Comparison of ENCODE assay signal across 24 mouse cellular contexts in the genomic region with DNA sequence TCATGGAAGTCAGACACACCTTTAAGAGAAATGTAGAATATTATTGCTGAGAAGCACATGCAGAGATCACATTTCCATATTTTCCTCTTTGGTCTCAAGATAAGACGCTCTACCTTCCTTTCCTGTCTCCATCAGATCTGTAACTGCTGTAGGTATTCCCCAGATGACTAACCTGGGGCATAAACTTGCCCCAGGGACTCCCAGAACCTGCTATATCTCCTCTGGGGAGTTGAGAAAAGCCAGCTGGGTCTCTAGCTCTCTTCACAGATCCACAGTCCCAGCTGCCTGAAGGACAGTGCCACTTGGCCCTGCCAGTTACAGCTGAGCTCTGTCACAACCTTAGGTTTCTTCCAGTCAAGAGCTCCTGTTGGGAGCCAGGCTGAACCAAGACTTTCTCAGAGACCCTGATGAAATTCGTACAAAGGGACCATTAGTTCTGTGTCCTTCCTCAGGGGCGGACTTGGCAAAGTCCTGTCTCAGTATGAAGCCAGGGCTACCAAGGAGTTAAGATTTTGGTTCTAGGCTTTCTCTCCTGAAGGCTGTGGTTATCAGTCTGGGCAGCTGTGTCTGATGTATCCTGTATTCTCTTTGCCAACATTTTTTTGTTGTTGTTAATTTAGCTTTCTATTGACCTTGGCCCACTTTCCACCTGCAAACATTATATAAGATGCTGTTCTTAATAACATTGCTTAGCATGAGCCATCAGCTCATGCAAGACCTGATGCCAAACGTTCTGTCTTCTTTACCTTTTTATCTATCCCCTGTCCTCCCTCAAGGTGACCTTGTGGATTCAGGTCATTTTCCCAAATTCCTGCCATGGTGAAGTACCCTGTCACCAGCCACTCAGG. TPM values are rescaled to one million over a fixed set of nuclear protein-coding genes. Genes with fewer than 3 reads are reported as not detected.
A peak's percentile ranks its signal among the peaks of the same experiment; 100 is the strongest.
DNase-seq lines count a peak whose midpoint lies in the region; ATAC-seq and TF ChIP-seq lines count a peak whose summit lies in the region.
"Had no signal": no experiment of that assay in that cellular context is flagged by ENCODE, and none has a peak within 500 bp of the region (broad histone marks: within the 10 kb centered on the region; RNA-seq: fewer than 3 reads in every experiment).

No protein-coding gene starts in this region.

- no peak overlapping the region for H3K27ac ChIP-seq in liver, embryonic 16.5 days (ENCODE audit: low read length)
- H3K27ac ChIP-seq in lung, postnatal 0 days (ENCODE audit: low read length): no peak overlapping the region
- H3K27ac ChIP-seq: forebrain, embryonic 13.5 days; heart, embryonic 13.5 days; hindbrain, embryonic 15.5 days; neural tube, embryonic 12.5 days had no signal

- H3K4me1 ChIP-seq in liver, embryonic 16.5 days (ENCODE audit: control insufficient read depth, low read depth, low read length): peaks cover 5% of the 10 kb centered on the region
- H3K4me1 ChIP-seq in lung, postnatal 0 days (ENCODE audit: insufficient read depth, low read depth, low read length): no peaks in the 10 kb centered on the region
- H3K4me1 ChIP-seq: forebrain, embryonic 13.5 days; hindbrain, embryonic 15.5 days; neural tube, embryonic 12.5 days had no signal

- TF ChIP-seq EP300 in lung, postnatal 0 days (IDR thresholded peaks at IDR 0.05): no peak

- H3K27me3 ChIP-seq in liver, embryonic 16.5 days (ENCODE audit: control insufficient read depth, insufficient read depth, low read depth, low read length): no peaks in the 10 kb centered on the region
- no peaks in the 10 kb centered on the region for H3K27me3 ChIP-seq in lung, postnatal 0 days (replicated peaks; ENCODE audit: insufficient read depth, low read length)
- H3K27me3 ChIP-seq: forebrain, embryonic 13.5 days; heart, embryonic 13.5 days; hindbrain, embryonic 15.5 days; neural tube, embryonic 12.5 days had no signal

- no peaks in the 10 kb centered on the region for H3K9me3 ChIP-seq in liver, embryonic 16.5 days (replicated peaks; ENCODE audit: control insufficient read depth, low read length)
- H3K9me3 ChIP-seq in lung, postnatal 0 days (ENCODE audit: low read length): no peaks in the 10 kb centered on the region
- H3K9me3 ChIP-seq: forebrain, embryonic 13.5 days; heart, embryonic 13.5 days; hindbrain, embryonic 15.5 days; neural tube, embryonic 12.5 days had no signal

- H3K4me2 ChIP-seq in liver, embryonic 16.5 days (ENCODE audit: low read depth, low read length): no peak overlapping the region
- no peak overlapping the region for H3K4me2 ChIP-seq in lung, postnatal 0 days (replicated peaks; ENCODE audit: low read depth, low read length)
- H3K4me2 ChIP-seq: forebrain, embryonic 13.5 days; heart, embryonic 13.5 days; hindbrain, embryonic 15.5 days; midbrain, embryonic 11.5 days; neural tube, embryonic 12.5 days had no signal

- ATAC-seq in liver, embryonic 16.5 days (ENCODE audit: low read depth): no peak
- ATAC-seq in lung, postnatal 0 days: no peak
- ATAC-seq: forebrain, embryonic 13.5 days; inflammation-experienced regulatory T-cells, adult 6 months; midbrain, embryonic 16.5 days had no signal

- peak; percentile 48 for DNase-seq in adrenal gland, adult 2 months
- DNase-seq in adrenal gland, postnatal 25 days: no peak
- peak; percentile 92 for DNase-seq in heart, adult 11 months
- no peak for DNase-seq in heart, postnatal 25 days (ENCODE audit: low spot score)
- DNase-seq in liver: no peak
- DNase-seq in lung, postnatal 0 days (ENCODE audit: low spot score): no peak
- DNase-seq: cerebellum, adult 9-10 months; cerebellum, postnatal 36 days; gastrocnemius, postnatal 14 days; kidney, adult 11 months; kidney, postnatal 25 days; right cerebral cortex, adult 18-20 months; spleen, adult 18-20 months; thymus, adult 2 months; thymus, postnatal 36 days had no signal

- no peak overlapping the region for H3K4me3 ChIP-seq in liver, embryonic 16.5 days (ENCODE audit: low read depth, low read length)
- no peak overlapping the region for H3K4me3 ChIP-seq in lung, postnatal 0 days (ENCODE audit: low read depth, low read length)
- H3K4me3 ChIP-seq: forebrain, embryonic 13.5 days; heart, embryonic 13.5 days; hindbrain, embryonic 15.5 days; neural tube, embryonic 12.5 days had no signal

- 55% methylated on average over 4 of the region's 4 CpGs for WGBS in liver, embryonic 16.5 days (ENCODE audit: insufficient replicate concordance)
- WGBS in lung, postnatal 0 days: 65% methylated on average over 4 of the region's 4 CpGs

- H3K9ac ChIP-seq in liver, embryonic 16.5 days (ENCODE audit: low read depth, low read length): peak overlapping the region; percentile 4; the same call in 1 of the 2 replicates
- H3K9ac ChIP-seq in lung, postnatal 0 days (replicated peaks; ENCODE audit: low read depth): no peak overlapping the region
- H3K9ac ChIP-seq: forebrain, embryonic 13.5 days; heart, embryonic 13.5 days; hindbrain, embryonic 15.5 days; neural tube, embryonic 12.5 days had no signal

- H3K36me3 ChIP-seq in liver, embryonic 16.5 days (ENCODE audit: control insufficient read depth, insufficient read depth): no peaks in the 10 kb centered on the region
- H3K36me3 ChIP-seq in lung, postnatal 0 days (ENCODE audit: insufficient read depth, low read length): no peaks in the 10 kb centered on the region
- H3K36me3 ChIP-seq: heart, embryonic 13.5 days; hindbrain, embryonic 15.5 days; neural tube, embryonic 12.5 days had no signal

- intact Hi-C loops in heart, postnatal 25 days (cut with DNase I): no loop called here

- TF ChIP-seq CTCF in lung, postnatal 0 days (IDR thresholded peaks at IDR 0.05): no peak

RNA-seq across cellular contexts. Expression of gene Hist2h3c2, which starts 7.8 kb away (rescaled TPM):
- 10 to 100 TPM; 21.8 to 28.5 TPM for total RNA-seq in adrenal gland, adult 2 months (2021)
- polyA plus RNA-seq in adrenal gland, adult 2 months (2012; rRNA removed): 59.6 and 80.3 TPM in 2 replicates
- total RNA-seq in adrenal gland, postnatal 25 days (2021): 37.2 and 60.7 TPM in 2 replicates
- 10 to 100 TPM in 1 of 2 experiments, 1 to 10 TPM in 1; 9.3 to 10.4 TPM for total RNA-seq in heart, postnatal 25 days (2021)
- 9.2 and 9.8 TPM in 2 replicates for polyA plus RNA-seq in liver, embryonic 16.5 days (2015; fragmentation: Nextera tagmentation; extraction: Ambion mirVana)
- polyA plus RNA-seq in lung, postnatal 0 days (2015; fragmentation: Nextera tagmentation; extraction: Ambion mirVana): 1.8 and 2.2 TPM in 2 replicates

RNA-seq across cellular contexts. Expression of gene Hist2h2aa2, which starts 8.9 kb away (rescaled TPM):
- total RNA-seq in adrenal gland, adult 2 months (2021): 100 to 1,000 TPM; 493 to 563 TPM
- polyA plus RNA-seq in adrenal gland, adult 2 months (2012; rRNA removed): 686 and 751 TPM in 2 replicates
- total RNA-seq in adrenal gland, postnatal 25 days (2021): 555 and 742 TPM in 2 replicates
- 100 to 1,000 TPM; 232 to 233 TPM for total RNA-seq in heart, postnatal 25 days (2021)
- 77.1 and 92.2 TPM in 2 replicates for polyA plus RNA-seq in liver, embryonic 16.5 days (2015; fragmentation: Nextera tagmentation; extraction: Ambion mirVana)
- 168 and 196 TPM in 2 replicates for polyA plus RNA-seq in lung, postnatal 0 days (2015; fragmentation: Nextera tagmentation; extraction: Ambion mirVana)

RNA-seq across cellular contexts. Expression of gene Hist2h2be, which starts 10.2 kb away (rescaled TPM):
- 10 to 100 TPM; 15.6 to 23.5 TPM for total RNA-seq in adrenal gland, adult 2 months (2021)
- 6.1 and 6.4 TPM in 2 replicates for polyA plus RNA-seq in adrenal gland, adult 2 months (2012; rRNA removed)
- 19.4 and 21.7 TPM in 2 replicates for total RNA-seq in adrenal gland, postnatal 25 days (2021)
- total RNA-seq in heart, postnatal 25 days (2021): 10 to 100 TPM; 10.1 to 11.6 TPM
- polyA plus RNA-seq in liver, embryonic 16.5 days (2015; fragmentation: Nextera tagmentation; extraction: Ambion mirVana): 7.2 and 8.7 TPM in 2 replicates
- polyA plus RNA-seq in lung, postnatal 0 days (2015; fragmentation: Nextera tagmentation; extraction: Ambion mirVana): 2.3 and 4.0 TPM in 2 replicates

RNA-seq across cellular contexts. Expression of gene Hist2h2ac, which starts 10.5 kb away (rescaled TPM):
- 10 to 100 TPM; 41.3 to 58.9 TPM for total RNA-seq in adrenal gland, adult 2 months (2021)
- 5.1 TPM in 2 replicates for polyA plus RNA-seq in adrenal gland, adult 2 months (2012; rRNA removed)
- 62.8 and 86.8 TPM in 2 replicates for total RNA-seq in adrenal gland, postnatal 25 days (2021)
- total RNA-seq in heart, postnatal 25 days (2021): 10 to 100 TPM; 30.5 to 34.4 TPM
- polyA plus RNA-seq in liver, embryonic 16.5 days (2015; fragmentation: Nextera tagmentation; extraction: Ambion mirVana): 11.6 and 16.7 TPM in 2 replicates
- 3.0 and 3.6 TPM in 2 replicates for polyA plus RNA-seq in lung, postnatal 0 days (2015; fragmentation: Nextera tagmentation; extraction: Ambion mirVana)

RNA-seq across cellular contexts. Expression of gene Hist2h2ab, which starts 11.5 kb away (rescaled TPM):
- 1 to 10 TPM; 3.1 to 8.3 TPM for total RNA-seq in adrenal gland, adult 2 months (2021)
- polyA plus RNA-seq in adrenal gland, adult 2 months (2012; rRNA removed): 0.93 and 4.7 TPM in 2 replicates
- total RNA-seq in adrenal gland, postnatal 25 days (2021): 7.7 and 10.9 TPM in 2 replicates
- total RNA-seq in heart, postnatal 25 days (2021): 1 to 10 TPM; 3.0 to 3.4 TPM
- 0.73 and 0.95 TPM in 2 replicates for polyA plus RNA-seq in liver, embryonic 16.5 days (2015; fragmentation: Nextera tagmentation; extraction: Ambion mirVana)
- 0.31 TPM in 1 of 2 replicates, not detected in the other for polyA plus RNA-seq in lung, postnatal 0 days (2015; fragmentation: Nextera tagmentation; extraction: Ambion mirVana)
- polyA plus RNA-seq: embryonic facial prominence, embryonic 11.5 days; heart, embryonic 13.5 days; midbrain, embryonic 16.5 days had no signal

Comparison
In these comparisons a context has a peak if more than half of its experiments do, and no peak if none do; other contexts are left out.
1. DNase-seq: peak in adrenal gland, adult 2 months (single experiment) and heart, adult 11 months (single experiment); none in adrenal gland, postnatal 25 days (single experiment), heart, postnatal 25 days (single experiment), liver (single experiment) and lung, postnatal 0 days (single experiment).